Mouse (Mus musculus): ENCODE measurements around the gene Gabpb2. TPM values are rescaled to one million over a fixed set of nuclear protein-coding genes. Genes with fewer than 3 reads are reported as not detected.
"Not testable (repeated sequence)": the region's sequence is repeated elsewhere in the genome, so short reads cannot be mapped to it uniquely, and the experiment has no call there.

Gene Gabpb2
- polyA plus RNA-seq, 1 experiment from 2014 or later = 15.4 TPM

DNA sequence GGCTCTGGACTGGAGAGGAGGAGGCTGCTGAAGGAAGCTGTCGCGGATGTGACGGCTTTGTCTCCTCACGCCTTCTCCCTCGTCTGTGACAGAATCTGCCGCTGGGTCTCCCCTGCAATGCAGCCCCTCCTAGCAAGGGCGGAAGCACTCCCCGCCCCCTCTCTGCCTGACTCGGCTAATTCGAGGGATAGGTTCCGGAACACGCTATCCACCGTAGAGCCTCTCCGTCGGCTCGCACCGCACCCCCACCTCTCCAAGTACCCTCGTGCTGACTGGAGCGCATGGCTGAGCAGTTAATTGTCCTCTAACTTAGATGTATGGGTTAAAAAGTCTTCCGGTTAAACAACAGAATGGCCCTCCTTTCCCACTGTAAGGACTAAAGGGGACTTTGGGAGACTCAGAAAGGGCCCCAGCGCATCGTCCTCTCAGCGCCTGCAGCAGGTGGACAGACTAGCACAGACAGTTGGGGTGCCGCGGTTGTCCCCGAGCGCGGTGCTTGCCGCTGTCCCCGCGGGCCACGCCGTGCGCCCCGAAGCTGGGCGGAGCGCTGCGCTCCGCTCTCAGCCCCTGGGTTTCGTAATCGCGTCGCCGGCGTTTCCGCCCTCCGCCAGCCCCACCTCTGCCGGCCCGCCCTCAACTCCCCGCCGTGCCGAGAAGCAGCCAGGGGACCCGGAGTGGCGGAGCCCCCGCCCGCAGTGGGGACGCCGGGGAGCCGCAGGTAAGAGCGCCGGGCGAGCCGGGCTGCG, 10.6 kb upstream of the Gabpb2 start, which contains the start of gene Cdc42se1:
Gene Cdc42se1 (plus strand): TSS at position 585 of the 746 bp plus-strand sequence.
- Histone ChIP-seq H3K4me1 (ENCODE audit: control insufficient read depth, insufficient read depth, low read length) (peaks cover 32% of the 10 kb centered on the region), H3K36me3 (ENCODE audit: control insufficient read depth, insufficient read depth, low read length) (peaks cover 34% of the 10 kb centered on the region), H3K4me2 (replicated peaks; ENCODE audit: low read depth, low read length) (peak within 1 kb of the TSS; percentile 90), H3K9me3 (ENCODE audit: control insufficient read depth, low read length) (no peaks in the 10 kb centered on the region), H3K9ac (ENCODE audit: low read depth, low read length) (peak within 1 kb of the TSS; percentile 93), H3K4me3 (ENCODE audit: low read length) (peak within 1 kb of the TSS; percentile 79), H3K27me3 (ENCODE audit: control insufficient read depth, insufficient read depth, low read length) (no peaks in the 10 kb centered on the region), H3K27ac (ENCODE audit: low read depth, low read length) (peak within 1 kb of the TSS; percentile 91)
- peak; percentile 86 for ATAC-seq (ENCODE audit: low FRiP score, low TSS enrichment)
- WGBS = under 1% methylated on average over 54 of the region's 64 CpGs

- Histone ChIP-seq H3K36me3 (ENCODE audit: control insufficient read depth, insufficient read depth, low read length) (peaks cover 33% of the 10 kb centered on the region), H3K27ac (ENCODE audit: low read depth, low read length) (peak overlapping the region; percentile 91; the same call in 1 of the 2 replicates), H3K27me3 (ENCODE audit: control insufficient read depth, insufficient read depth, low read length) (no peaks in the 10 kb centered on the region), H3K4me2 (replicated peaks; ENCODE audit: low read depth, low read length) (peak overlapping the region; percentile 90), H3K9ac (ENCODE audit: low read depth, low read length) (peak overlapping the region; percentile 93), H3K4me1 (ENCODE audit: control insufficient read depth, insufficient read depth, low read length) (peaks cover 32% of the 10 kb centered on the region), H3K4me3 (ENCODE audit: low read length) (peak overlapping the region; percentile 79), H3K9me3 (ENCODE audit: control insufficient read depth, low read length) (no peaks in the 10 kb centered on the region)
- no peak for ATAC-seq (ENCODE audit: low FRiP score, low TSS enrichment)
- WGBS = 4% methylated on average over 1 of the region's 1 CpGs
Observed at GRCm38 (mm10) chr3:95227214-95227613, 9.5 kb upstream of the Gabpb2 start.

- Histone ChIP-seq H3K4me3 (ENCODE audit: low read length) (no peak overlapping the region), H3K27me3 (ENCODE audit: control insufficient read depth, insufficient read depth, low read length) (no peaks in the 10 kb centered on the region), H3K9ac (ENCODE audit: low read depth, low read length) (no peak overlapping the region), H3K4me2 (replicated peaks; ENCODE audit: low read depth, low read length) (no peak overlapping the region), H3K4me1 (ENCODE audit: control insufficient read depth, insufficient read depth, low read length) (peaks cover 14% of the 10 kb centered on the region; the same call in 1 of the 2 replicates), H3K9me3 (ENCODE audit: control insufficient read depth, low read length) (no peaks in the 10 kb centered on the region), H3K36me3 (ENCODE audit: control insufficient read depth, insufficient read depth, low read length) (peaks cover 40% of the 10 kb centered on the region), H3K27ac (ENCODE audit: low read depth, low read length) (no peak overlapping the region)
- 44% methylated on average over 6 of the region's 6 CpGs for WGBS
- ATAC-seq (ENCODE audit: low FRiP score, low TSS enrichment) = no peak
Observed at GRCm38 (mm10) chr3:95224295-95224694, 6.6 kb upstream of the Gabpb2 start.

- no peak for ATAC-seq (ENCODE audit: low FRiP score, low TSS enrichment)
- no peak overlapping the region for H3K4me3 ChIP-seq (ENCODE audit: low read length)
- H3K4me1 ChIP-seq (ENCODE audit: control insufficient read depth, insufficient read depth, low read length) = peaks cover 14% of the 10 kb centered on the region; the same call in 1 of the 2 replicates
- H3K36me3 ChIP-seq (ENCODE audit: control insufficient read depth, insufficient read depth, low read length) = peaks cover 46% of the 10 kb centered on the region
- 96% methylated on average over 2 of the region's 2 CpGs for WGBS
- H3K9ac ChIP-seq (ENCODE audit: low read depth, low read length) = no peak overlapping the region
- H3K4me2 ChIP-seq (replicated peaks; ENCODE audit: low read depth, low read length) = no peak overlapping the region
- no peaks in the 10 kb centered on the region for H3K27me3 ChIP-seq (ENCODE audit: control insufficient read depth, insufficient read depth, low read length)
- H3K9me3 ChIP-seq (ENCODE audit: control insufficient read depth, low read length) = no peaks in the 10 kb centered on the region
- H3K27ac ChIP-seq (ENCODE audit: low read depth, low read length) = no peak overlapping the region
Observed at GRCm38 (mm10) chr3:95223041-95223440, 5.3 kb upstream of the Gabpb2 start.

GRCm38 (mm10) chr3:95218466-95219137, 886 bp upstream of the Gabpb2 start:
- peak overlapping the region; percentile 100 for H3K27ac ChIP-seq (ENCODE audit: low read depth, low read length)
- H3K36me3 ChIP-seq (ENCODE audit: control insufficient read depth, insufficient read depth, low read length) = peaks cover 41% of the 10 kb centered on the region
- peak overlapping the region; percentile 96; the same call in 1 of the 2 replicates for H3K9ac ChIP-seq (ENCODE audit: low read depth, low read length)
- H3K4me2 ChIP-seq (replicated peaks; ENCODE audit: low read depth, low read length) = peak overlapping the region; percentile 48
- 82% methylated on average over 6 of the region's 6 CpGs for WGBS
- no peaks in the 10 kb centered on the region for H3K27me3 ChIP-seq (ENCODE audit: control insufficient read depth, insufficient read depth, low read length)
- ATAC-seq (ENCODE audit: low FRiP score, low TSS enrichment) = no peak
- H3K9me3 ChIP-seq (ENCODE audit: control insufficient read depth, low read length) = no peaks in the 10 kb centered on the region
- H3K4me3 ChIP-seq (ENCODE audit: low read length) = peak overlapping the region; percentile 85
- H3K4me1 ChIP-seq (ENCODE audit: control insufficient read depth, insufficient read depth, low read length) = peaks cover 5% of the 10 kb centered on the region; the same call in 1 of the 2 replicates

- Histone ChIP-seq H3K4me2 (replicated peaks; ENCODE audit: low read depth, low read length) (peak overlapping the region; percentile 48), H3K9ac (ENCODE audit: low read depth, low read length) (peak overlapping the region; percentile 96), H3K27ac (ENCODE audit: low read depth, low read length) (peak overlapping the region; percentile 100), H3K27me3 (ENCODE audit: control insufficient read depth, insufficient read depth, low read length) (no peaks in the 10 kb centered on the region), H3K4me3 (ENCODE audit: low read length) (peak overlapping the region; percentile 85), H3K36me3 (ENCODE audit: control insufficient read depth, insufficient read depth, low read length) (peaks cover 30% of the 10 kb centered on the region), H3K9me3 (ENCODE audit: control insufficient read depth, low read length) (no peaks in the 10 kb centered on the region), H3K4me1 (ENCODE audit: control insufficient read depth, insufficient read depth, low read length) (peaks cover 5% of the 10 kb centered on the region; the same call in 1 of the 2 replicates)
- no peak; the same call in 1 of the 2 replicates for ATAC-seq (ENCODE audit: low FRiP score, low TSS enrichment)
- 20% methylated on average over 4 of the region's 4 CpGs for WGBS
Observed at GRCm38 (mm10) chr3:95216655-95217254, 961 bp downstream of the Gabpb2 start.

- no peaks in the 10 kb centered on the region for H3K9me3 ChIP-seq (ENCODE audit: control insufficient read depth, low read length)
- H3K4me2 ChIP-seq (replicated peaks; ENCODE audit: low read depth, low read length) = no peak overlapping the region
- WGBS = 97% methylated on average over 1 of the region's 1 CpGs
- H3K36me3 ChIP-seq (ENCODE audit: control insufficient read depth, insufficient read depth, low read length) = peaks cover 26% of the 10 kb centered on the region
- no peaks in the 10 kb centered on the region for H3K27me3 ChIP-seq (ENCODE audit: control insufficient read depth, insufficient read depth, low read length)
- no peak overlapping the region for H3K27ac ChIP-seq (ENCODE audit: low read depth, low read length)
- H3K9ac ChIP-seq (ENCODE audit: low read depth, low read length) = no peak overlapping the region
- no peak for ATAC-seq (ENCODE audit: low FRiP score, low TSS enrichment)
- H3K4me3 ChIP-seq (ENCODE audit: low read length) = no peak overlapping the region
- H3K4me1 ChIP-seq (ENCODE audit: control insufficient read depth, insufficient read depth, low read length) = peaks cover 5% of the 10 kb centered on the region; the same call in 1 of the 2 replicates
Observed at GRCm38 (mm10) chr3:95213609-95213975, 4.1 kb downstream of the Gabpb2 start.

GRCm38 (mm10) chr3:95212889-95213608, 4.7 kb downstream of the Gabpb2 start:
- H3K9me3 ChIP-seq (ENCODE audit: control insufficient read depth, low read length); ATAC-seq (ENCODE audit: low FRiP score, low TSS enrichment); H3K4me1 ChIP-seq (ENCODE audit: control insufficient read depth, insufficient read depth, low read length); H3K27ac ChIP-seq (ENCODE audit: low read depth, low read length); H3K27me3 ChIP-seq (ENCODE audit: control insufficient read depth, insufficient read depth, low read length); H3K4me2 ChIP-seq (replicated peaks; ENCODE audit: low read depth, low read length); H3K4me3 ChIP-seq (ENCODE audit: low read length); H3K9ac ChIP-seq (ENCODE audit: low read depth, low read length): not testable (repeated sequence)
- H3K36me3 ChIP-seq (ENCODE audit: control insufficient read depth, insufficient read depth, low read length) = peaks cover 26% of the 10 kb centered on the region
- 95% methylated on average over 7 of the region's 10 CpGs for WGBS

All from kidney, embryonic 14.5 days (tissue).